Mouse (Mus musculus): ENCODE results near the gene Glis2.

Glis2 gene

DNA sequence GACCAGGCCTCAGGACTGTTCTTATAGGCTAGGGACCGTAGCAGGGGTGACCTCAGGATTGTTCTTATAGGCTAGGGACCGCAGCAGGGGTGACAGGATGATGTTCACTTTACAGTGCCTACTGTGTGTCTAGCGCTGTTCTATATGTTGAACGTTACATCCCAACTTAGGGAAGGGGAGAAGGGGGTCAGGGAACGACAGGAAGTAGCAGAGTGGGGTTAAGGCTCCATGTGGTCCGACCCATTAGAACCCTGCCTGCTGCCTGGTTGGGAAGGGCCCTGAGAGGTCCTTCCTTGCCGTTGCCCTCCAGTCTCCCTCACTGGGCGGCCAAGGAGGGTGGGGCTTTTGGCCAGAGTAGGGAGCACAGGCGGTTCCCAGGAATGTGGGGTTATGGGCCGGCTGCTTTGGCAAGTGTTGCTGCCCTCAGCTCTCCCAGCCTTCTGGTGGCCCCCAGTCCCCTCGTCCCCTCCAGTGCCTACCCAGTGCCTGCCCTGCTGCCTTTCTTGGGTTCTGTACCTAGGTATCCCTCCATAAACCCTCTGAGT, 9.9 kb downstream of the Glis2 start:
- DNase-seq (ENCODE audit: low read depth, low spot score), result no peak

DNA sequence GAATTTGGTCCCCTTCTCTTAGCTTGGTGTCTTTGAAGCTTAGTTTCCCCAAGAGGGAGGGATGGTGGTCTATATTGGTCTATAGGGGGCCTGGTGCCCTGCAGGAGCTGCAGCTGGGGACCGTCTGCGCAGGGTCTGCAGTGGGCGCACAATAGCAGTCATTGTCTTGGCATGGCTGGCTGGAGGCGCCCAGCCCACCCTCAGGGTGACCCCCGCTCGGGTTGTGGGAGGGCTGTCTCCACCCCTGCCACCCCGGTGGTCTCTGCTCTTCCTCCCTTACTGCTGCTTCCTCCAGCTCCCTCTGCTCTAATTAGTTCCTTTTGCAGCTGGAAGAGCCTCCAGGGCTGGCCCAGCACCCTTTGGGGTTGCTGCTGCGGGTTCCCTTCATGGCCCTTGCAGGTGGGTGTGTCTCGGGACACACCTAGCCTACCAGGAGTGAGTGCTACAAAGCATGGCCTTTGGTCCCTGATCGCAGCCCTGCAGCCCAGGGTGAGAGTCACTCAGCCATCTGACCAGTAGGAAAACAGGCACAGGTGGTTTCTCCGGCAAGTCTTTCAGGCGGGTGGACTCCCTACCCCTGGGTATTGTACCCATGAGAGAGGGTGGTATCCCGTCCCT, 11.1 kb downstream of the Glis2 start:
- no peak for DNase-seq (ENCODE audit: low read depth, low spot score)

DNA sequence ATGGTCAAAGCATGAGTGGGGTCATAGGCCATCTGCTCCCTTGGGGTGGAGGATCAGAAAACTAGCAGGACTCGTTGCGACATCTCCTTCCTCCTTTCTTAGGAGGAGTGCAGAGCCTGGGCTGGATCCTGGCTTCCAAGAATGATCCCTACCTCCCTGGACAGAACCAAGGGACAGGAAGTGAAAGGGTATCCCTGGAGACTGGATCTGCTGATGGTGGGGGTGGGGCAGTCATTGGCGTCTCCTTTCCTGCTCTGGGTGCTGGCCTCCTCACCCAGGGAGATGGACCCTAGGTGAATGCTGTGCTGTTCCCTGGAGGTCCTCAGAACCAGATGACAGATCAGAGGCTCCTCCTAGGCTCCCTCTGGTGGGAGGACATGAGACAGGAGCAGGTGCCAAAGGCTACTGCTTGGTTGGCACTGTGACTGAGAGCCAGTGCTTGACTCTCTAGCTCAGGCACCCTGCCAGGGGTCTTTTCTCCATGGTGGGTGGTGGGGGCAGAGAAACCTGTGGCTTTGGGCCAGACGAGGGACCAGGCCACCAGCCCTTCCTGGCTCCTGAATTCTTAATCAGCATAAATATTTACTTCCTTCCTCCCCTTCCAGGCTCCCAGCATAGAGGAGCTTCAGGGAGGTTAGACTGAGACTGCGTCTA, 12.0 kb downstream of the Glis2 start:
- DNase-seq (ENCODE audit: low read depth, low spot score), result peak; percentile 43

DNA sequence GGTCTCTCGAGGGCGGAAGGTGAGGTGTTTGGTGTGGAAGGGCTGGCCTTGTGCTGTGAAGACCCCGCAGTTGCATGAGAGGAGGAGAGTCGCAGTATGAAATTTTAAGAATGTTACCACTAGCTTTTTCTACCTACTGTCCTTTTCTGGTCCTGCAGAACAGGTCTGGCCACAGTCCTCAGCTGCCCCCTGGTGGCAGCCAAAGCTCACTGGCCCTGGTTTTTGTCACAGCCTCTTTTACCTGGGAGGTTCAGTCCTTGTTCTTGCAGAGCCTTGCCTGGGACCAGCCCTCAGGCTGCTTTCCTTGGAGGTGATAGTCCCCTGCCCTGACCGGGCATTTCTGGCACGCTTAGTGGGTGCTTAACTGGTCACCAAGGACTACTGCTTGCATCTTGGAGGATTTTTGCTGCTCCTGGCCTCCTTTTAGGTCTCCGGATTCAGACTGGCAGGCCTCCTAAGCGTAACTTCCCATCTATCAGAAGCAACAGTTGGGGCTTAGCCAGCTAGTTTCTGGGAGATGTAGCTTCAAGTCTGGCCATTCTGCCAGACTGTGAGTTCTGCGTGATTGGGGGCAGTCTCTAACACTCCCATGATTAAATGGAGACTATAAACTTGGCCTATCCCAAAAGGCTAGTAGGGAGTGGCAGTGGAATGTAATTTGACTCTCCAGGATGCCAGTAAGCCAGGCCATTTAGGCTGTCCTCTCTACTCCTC, 13.5 kb downstream of the Glis2 start:
- DNase-seq (ENCODE audit: low read depth, low spot score), result peak; percentile 62

DNA sequence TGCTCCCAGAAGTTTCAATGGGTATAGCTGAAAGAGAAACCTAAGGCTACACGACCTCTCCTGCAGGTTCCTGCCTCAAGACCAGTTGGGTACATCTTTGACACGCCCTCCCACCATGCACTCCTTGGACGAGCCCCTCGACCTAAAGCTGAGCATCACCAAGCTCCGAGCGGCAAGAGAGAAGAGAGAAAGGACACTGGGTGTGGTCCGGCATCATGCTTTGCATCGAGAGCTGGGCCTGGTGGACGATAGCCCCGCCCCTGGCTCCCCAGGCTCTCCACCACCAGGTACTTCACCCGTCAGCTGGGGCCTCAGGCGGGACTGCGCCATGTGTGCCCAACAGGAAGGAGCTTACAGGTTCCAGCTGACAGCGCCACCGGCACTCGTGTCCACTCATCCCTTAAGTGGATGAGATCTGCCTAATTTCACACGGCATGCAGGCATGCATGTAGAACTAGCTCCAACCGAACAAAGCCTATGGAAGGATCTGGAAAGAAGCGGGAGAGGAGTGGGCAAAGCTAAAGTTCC, 14.1 kb downstream of the Glis2 start:
- DNase-seq (ENCODE audit: low read depth, low spot score), result no peak

DNA sequence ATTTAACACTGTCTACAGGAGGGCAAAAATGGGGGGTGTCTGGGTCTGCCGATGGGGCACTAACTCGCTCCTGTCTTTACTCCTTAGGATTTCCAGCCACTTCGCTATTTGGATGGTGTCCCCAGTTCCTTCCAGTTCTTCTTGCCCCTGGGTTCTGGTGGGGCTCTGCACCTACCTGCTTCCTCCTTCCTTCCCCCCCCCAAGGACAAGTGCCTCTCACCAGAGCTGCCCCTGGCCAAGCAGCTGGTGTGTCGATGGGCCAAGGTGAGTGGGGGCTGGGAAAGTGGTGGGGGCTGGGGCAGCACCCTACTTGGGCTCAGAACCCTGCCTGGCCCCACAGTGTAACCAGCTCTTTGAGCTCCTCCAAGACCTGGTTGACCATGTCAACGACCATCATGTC, 16.7 kb downstream of the Glis2 start:
- DNase-seq (ENCODE audit: low read depth, low spot score), result no peak

DNA sequence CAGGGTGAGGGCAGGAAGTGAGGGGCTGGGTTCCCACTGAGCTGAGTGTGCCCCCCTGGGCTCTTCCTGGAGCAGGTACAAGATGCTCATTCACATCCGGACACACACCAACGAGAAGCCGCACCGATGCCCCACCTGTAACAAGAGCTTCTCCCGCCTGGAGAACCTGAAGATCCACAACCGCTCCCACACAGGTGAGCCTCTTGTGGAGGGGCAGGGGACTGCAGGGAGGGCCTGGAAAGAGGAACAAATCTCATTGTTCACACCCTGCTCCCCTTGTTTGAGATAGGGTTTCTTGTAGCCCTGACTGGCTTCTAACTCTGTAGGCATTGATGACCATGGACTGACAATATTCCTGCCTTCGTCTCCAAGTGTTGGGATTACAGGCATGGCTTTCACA, 17.2 kb downstream of the Glis2 start:
- DNase-seq (ENCODE audit: low read depth, low spot score), result no peak

DNA sequence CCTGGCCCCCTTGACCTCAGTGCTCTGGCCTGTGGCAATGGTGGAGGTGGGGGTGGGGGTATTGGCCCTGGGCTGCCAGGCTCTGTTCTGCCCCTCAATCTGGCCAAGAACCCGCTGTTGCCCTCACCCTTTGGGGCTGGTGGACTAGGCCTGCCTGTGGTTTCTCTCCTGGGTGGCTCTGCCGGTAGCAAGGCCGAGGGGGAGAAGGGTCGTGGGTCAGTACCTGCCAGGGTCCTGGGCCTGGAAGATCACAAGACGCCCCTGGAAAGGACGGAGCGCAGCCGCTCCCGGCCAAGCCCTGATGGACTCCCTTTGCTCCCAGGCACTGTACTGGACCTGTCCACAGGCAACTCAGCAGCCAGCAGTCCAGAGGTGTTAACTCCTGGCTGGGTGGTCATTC, 19.2 kb downstream of the Glis2 start:
- DNase-seq (ENCODE audit: low read depth, low spot score), result no peak

DNA sequence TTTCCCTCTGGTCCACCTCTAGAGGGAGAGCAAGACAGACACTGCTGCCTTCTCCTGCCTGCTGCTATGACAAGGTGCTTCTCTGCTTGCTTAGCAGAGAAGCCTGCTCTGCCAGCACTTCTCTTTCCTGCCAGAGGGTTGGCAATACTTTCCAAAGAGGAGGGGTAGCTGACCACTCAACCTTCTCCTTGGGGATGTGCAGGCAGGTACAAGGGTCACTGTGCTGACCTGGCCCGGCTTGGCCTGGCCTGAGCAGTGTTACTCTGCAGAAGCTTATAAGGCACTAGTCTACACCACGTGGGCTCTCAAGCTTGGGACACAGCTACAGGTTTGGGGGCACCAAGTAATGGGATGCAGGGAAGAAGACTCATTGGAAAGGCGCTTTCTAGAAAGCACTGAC, 20.1 kb downstream of the Glis2 start:
- DNase-seq (ENCODE audit: low read depth, low spot score), result no peak

DNA sequence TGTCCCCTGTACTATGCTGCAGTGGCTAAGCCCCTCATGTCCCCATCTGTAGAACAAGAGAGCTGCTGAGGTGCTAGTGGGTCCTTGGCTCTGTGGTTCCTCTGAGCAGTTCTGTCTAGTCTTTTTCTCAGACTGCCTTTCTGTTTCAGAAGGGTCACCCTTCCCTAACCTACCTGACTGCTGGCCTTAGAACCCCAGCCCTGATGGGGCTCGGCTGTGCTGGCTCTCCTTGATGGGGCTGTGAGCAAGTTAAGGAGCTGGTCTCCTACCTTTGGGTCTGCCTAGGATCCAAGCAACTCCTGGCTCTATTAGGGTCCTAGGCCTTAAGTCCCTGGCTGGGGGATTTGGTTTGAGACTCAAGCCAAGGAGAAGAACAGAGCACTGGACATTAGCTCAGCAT, 20.8 kb downstream of the Glis2 start:
- no peak for DNase-seq (ENCODE audit: low read depth, low spot score)

DNA sequence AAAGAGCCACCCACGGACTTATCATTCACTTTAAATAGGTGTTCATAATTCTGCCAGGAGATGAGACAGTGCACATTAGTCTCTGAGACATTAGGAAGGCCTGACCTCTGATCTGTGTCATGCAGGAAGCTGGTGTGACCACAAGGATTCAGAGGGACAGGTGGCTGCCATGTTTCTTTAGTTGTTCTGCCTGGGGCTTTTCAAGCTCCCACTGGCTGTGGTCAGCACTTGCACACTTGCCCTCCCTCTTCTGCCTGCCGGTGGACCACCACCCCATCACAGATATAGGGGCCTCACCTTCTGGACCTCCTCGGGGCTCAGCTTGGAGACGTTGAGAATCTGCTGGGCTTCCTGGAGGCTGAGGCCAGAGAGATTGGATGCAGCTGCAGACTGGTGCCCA, 22.3 kb downstream of the Glis2 start:
- no peak for DNase-seq (ENCODE audit: low read depth, low spot score)

DNA sequence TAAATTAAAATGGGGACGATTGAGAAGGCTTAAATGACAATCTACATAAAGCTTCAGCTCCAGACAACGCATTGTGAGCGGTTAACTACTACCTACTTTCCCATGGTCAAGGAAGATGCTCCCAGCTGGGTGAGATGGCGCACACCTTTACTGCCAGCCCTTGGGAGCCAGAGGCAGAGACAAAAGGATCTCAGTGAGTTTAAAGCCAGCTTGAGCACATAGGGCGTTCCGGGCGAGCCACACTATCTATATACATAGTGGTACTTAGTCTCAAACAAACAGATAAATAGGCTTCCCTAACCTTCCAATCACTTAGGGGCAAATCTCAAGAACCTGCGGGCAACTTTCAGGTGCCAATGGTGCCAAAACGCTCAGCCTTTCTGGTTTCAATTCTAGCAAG, 29.6 kb downstream of the Glis2 start:
- no peak for DNase-seq (ENCODE audit: low read depth, low spot score)

DNA sequence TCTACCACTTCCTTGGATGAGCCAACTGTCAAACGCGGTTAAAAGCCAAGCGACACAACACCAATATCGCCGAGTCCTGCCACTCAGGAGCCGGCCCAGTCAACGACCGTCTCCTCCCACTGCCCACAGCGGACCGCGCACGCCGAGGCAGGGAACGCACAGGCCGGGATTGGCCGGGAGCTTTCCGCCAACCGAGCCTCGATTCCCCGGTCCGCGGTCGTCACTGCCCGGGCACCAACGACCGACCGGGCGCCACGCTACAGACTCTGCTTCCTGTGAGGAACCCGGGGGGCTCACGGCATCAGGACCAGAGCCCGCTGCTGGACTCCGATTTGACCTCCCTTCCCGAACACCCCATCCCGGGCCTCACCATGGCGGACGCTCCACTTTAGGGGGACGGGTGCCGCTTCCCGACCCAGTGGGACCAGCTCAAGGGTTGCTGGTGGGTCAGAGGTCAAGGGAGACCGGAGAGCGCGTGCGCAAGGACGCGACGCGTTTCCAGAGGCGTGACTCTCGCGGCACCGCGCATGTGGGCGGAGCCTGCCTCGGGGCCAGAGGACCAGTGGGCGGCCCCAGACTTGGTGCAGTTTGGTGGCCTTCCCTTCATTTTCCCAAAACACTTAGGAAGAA, 30.1 kb downstream of the Glis2 start, which contains the start of gene Pam16:
TSS of gene Pam16 (minus strand) at position 508 of the 630 bp plus-strand sequence.
- peak; percentile 79 for DNase-seq (ENCODE audit: low read depth, low spot score)

DNA sequence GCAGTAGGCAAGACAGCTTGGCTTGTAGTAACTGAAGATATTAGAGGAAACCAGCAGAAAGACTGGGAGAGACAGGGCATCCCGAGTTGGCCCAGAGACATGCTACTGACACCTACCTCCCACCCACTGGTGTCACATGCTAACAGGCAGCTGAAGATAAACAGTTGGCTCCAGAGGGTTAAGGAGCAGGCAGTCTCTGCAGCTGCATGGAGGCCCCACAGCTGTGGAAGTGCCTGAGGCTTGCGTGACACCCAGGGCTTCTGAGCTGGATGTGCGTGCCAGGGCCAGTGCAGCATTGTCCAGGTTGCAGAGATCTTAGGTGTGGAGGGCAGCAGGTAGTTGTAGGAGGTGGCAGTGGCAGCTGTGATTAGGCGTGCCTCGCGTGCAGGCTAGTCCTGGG, 32.6 kb downstream of the Glis2 start:
- no peak for DNase-seq (ENCODE audit: low read depth, low spot score)

DNA sequence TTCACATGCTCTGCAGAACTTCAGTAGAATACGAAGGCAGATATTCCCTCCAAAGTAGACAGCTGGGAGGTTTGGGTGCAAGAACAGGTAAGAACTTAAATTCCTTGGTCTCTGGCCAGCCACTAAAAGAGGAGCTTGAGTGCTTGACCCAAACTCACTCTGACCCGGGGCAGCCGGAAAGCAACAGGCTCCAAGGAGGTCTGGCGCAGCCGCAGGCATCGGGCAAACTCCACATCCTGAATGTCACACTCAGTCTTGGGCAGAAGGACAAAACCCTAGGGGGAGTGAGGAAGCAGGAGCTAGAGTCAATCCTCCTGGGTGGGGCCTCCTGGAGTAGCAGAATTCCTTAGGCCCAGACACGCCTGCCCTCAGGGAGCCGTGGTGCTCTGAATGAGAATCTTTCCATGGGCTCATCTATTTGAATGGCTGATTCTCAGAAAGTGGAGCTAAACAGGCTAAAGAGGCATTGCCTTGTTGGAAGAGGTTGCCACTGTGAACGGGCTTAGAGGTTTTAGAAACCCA, 34.4 kb downstream of the Glis2 start:
- DNase-seq (ENCODE audit: low read depth, low spot score), result no peak

DNA sequence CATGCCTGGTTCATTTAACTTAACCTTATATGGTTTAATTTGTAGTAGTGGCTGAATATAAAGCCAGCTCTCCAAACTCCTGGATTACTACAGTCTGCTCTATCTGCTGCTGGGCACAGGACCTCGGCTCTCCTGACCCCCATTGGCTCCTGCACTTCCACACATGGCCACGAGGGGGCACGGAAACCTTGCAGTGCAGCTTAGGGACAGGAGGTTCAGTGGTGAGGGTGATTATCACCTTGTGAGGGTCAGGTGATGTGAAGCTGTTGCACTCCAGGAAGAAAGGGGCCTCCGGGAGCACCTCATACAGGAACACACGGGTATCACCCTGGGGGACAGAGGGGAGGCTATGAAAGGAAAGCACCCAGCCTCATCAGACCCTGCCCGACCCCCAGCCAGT, 35.4 kb downstream of the Glis2 start:
- peak; percentile 72 for DNase-seq (ENCODE audit: low read depth, low spot score)

DNA sequence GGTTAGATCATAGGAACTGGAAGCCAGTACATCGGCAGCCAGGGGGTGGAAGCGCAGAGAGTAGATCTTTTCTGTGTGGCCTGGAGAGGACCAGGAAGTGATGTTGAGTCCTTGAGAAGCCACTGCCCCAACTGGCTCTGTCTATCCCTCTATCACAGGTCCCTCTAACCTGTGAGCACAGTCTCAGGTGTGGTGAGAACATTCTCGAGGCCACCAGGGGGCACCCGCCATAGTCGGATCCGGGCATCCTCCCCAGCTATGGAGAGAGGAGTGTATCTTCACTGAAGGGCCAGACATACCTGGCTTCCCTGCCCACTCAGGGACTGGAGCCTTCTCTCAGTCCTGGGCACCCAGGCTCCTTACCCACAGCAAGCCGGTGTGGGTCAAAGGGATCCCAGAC, 37.5 kb downstream of the Glis2 start:
- no peak for DNase-seq (ENCODE audit: low read depth, low spot score)

DNA sequence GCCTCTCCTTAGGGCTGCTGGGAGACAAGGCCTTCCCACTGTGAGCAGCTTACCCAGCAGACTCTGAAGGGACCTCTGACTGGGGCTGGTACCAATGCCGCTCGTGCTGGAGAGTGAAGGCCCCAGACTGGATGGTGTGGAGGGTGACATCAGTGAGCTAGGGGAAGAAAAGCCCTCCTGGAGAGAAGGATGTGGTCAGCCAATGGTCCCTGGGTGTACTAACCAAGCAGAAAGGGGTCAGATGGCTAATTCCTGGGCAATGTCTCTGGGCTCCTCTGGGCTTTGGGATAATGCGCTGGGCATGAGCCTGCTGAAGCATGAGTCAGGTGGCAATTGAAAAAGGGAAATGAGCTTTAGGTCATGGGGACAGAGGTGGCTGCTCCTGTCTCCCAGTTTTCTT, 39.1 kb downstream of the Glis2 start:
- no peak for DNase-seq (ENCODE audit: low read depth, low spot score)

DNA sequence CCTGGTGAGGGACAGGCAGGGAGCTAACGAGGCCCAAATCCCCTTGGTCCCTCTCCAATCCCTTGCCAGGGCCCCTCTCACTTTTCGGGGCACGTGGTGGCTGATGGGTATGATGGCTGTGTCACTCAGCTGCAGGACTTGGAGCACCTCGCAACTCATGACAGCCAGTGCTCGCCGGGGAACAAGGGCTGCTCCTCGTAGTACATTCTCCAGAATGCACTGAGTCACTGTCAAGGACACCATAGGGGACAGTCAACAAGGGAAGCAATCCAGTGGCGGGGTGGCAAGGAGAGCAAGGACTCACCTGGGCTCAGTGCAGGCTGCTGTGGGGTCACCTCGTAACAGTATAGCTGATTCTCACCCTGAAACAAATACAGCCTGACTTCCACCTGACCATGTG, 40.2 kb downstream of the Glis2 start:
- no peak for DNase-seq (ENCODE audit: low read depth, low spot score)

DNA sequence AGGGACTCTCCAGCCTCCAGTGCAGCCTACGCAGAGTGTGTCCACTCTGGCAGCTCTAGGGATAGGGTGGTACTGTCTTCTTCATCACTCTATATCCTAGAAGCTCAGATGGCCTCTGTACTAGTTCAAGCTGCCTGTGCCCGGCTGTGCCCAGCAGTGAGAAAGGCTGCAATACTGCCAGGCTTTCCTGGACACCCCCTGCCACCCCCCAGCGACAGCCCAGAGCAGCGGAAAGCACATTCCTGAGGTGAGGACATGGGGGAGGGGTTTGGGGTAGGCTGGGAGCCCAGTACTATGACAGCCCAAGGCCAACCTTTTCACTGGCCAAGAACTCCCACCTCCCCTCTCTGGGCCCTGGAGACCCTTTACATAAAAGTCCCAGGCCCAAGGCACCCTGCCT, 41.2 kb downstream of the Glis2 start:
- DNase-seq (ENCODE audit: low read depth, low spot score), result no peak

DNA sequence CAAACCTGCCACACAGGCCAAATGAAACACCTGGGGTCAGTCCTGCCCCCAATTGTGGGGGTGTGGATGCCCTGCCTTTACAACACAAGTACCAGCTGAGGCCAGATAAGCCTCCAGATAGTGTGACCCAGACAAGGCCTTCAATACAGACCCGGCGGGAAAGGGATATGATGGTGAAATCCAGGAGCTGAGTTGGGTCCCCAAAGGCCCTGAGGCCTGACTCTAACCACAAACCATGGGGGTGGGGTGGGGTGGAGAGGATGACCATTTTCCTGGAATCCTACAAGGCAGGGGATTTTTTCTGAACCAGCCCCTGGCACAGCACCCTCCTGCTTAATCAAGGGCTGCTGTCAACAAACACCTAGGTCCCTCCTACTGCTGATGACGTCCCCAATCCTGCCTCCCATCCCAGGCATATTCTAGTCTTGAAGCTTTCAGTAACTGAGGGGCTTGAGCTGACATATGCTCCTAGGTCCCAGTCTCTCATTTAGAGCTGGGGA, 44.4 kb downstream of the Glis2 start:
- DNase-seq (ENCODE audit: low read depth, low spot score), result no peak

DNA sequence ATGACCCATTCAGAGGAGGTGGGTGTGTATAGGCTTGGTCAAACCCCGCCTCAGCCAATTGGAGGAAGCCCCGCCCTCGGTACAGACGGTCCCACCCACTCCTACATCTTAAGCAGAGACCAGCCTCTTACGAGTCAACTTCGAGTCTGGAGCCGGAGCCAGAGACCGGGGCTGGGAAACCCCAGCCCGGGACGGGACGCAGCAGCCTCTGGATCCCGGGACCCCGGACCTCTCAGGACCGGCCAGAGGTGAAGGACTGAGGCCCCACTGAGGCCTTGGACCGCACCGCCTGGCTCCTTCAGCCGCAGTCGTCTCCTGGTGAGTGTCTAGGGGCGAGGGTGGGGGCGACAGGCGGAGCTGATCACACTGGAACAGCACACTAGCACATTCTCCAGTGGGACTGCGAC, 45.3 kb downstream of the Glis2 start, which contains the start of the genes Vasn and Dnaja3:
TSS of gene Vasn (plus strand) at position 111 of the 407 bp plus-strand sequence.
TSS of gene Dnaja3 (plus strand) at position 159 of the 407 bp plus-strand sequence.
- peak; percentile 62 for DNase-seq (ENCODE audit: low read depth, low spot score)

Data from retina, postnatal 7 days (tissue).